In genomic region chr3:138752056-138752455, GRCm38 (mm10) we compare ENCODE assay signal across 18 mouse cellular contexts. TPM values are rescaled to one million over a fixed set of nuclear protein-coding genes. Genes with fewer than 3 reads are reported as not detected.
DNase-seq lines count a peak whose midpoint lies in the region; ATAC-seq and TF ChIP-seq lines count a peak whose summit lies in the region.
"Had no signal": no experiment of that assay in that cellular context is flagged by ENCODE, and none has a peak within 500 bp of the region (broad histone marks: within the 10 kb centered on the region; RNA-seq: fewer than 3 reads in every experiment).

No protein-coding gene starts in this region.

- no peaks in the 10 kb centered on the region for H3K36me3 ChIP-seq in hindbrain, embryonic 15.5 days
- no peaks in the 10 kb centered on the region for H3K36me3 ChIP-seq in hindbrain, embryonic 10.5 days
- H3K36me3 ChIP-seq in liver, embryonic 12.5 days: no peaks in the 10 kb centered on the region
- no peaks in the 10 kb centered on the region for H3K36me3 ChIP-seq in liver, embryonic 11.5 days (ENCODE audit: control insufficient read depth, insufficient read depth, low read length)
- H3K36me3 ChIP-seq: embryonic facial prominence, embryonic 10.5 days; heart, embryonic 12.5 days; hindbrain, embryonic 13.5 days; intestine, embryonic 15.5 days had no signal

- H3K4me2 ChIP-seq in hindbrain, embryonic 15.5 days: no peak overlapping the region
- H3K4me2 ChIP-seq in liver, embryonic 12.5 days: no peak overlapping the region
- no peak overlapping the region for H3K4me2 ChIP-seq in liver, embryonic 11.5 days
- H3K4me2 ChIP-seq: forebrain, embryonic 13.5 days; heart, embryonic 12.5 days; hindbrain, embryonic 13.5 days; intestine, embryonic 15.5 days had no signal

- peaks cover 21% of the 10 kb centered on the region for H3K4me1 ChIP-seq in hindbrain, embryonic 15.5 days (replicated peaks)
- peaks cover 33% of the 10 kb centered on the region for H3K4me1 ChIP-seq in hindbrain, embryonic 10.5 days (replicated peaks)
- H3K4me1 ChIP-seq in liver, embryonic 12.5 days: peaks cover 17% of the 10 kb centered on the region
- peaks cover 10% of the 10 kb centered on the region for H3K4me1 ChIP-seq in liver, embryonic 11.5 days (replicated peaks; ENCODE audit: control insufficient read depth, insufficient read depth, low read length)
- peaks cover 6% of the 10 kb centered on the region for H3K4me1 ChIP-seq in bone marrow, adult 2 months (ENCODE audit: control insufficient read depth, insufficient read depth, low read length)

- no peak for TF ChIP-seq CTCF in bone marrow, adult 2 months (IDR thresholded peaks at IDR 0.05; ENCODE audit: control insufficient read depth, insufficient read depth, low read length)

- WGBS in hindbrain, embryonic 15.5 days: 77% methylated on average over 5 of the region's 5 CpGs
- 80% methylated on average over 5 of the region's 5 CpGs for WGBS in hindbrain, embryonic 10.5 days
- 50% methylated on average over 5 of the region's 5 CpGs for WGBS in liver, embryonic 12.5 days (ENCODE audit: insufficient replicate concordance)
- WGBS in liver, embryonic 11.5 days: 61% methylated on average over 5 of the region's 5 CpGs
- 42% methylated on average over 5 of the region's 5 CpGs for WGBS in bone marrow, adult 2 months

- no peak for DNase-seq in hindbrain, embryonic 10.5 days (ENCODE audit: low spot score)
- DNase-seq in liver, embryonic 11.5 days (ENCODE audit: low spot score): no peak
- DNase-seq in urinary bladder, postnatal 10 days (ENCODE audit: low spot score): no peak
- DNase-seq: adrenal gland, postnatal 10 days; cerebellum, adult 11-12 months; cerebellum, adult 9-11 months; forebrain, postnatal 0 days; gastrocnemius, adult 2 months; gastrocnemius, postnatal 25 days had no signal

- no peaks in the 10 kb centered on the region for H3K27me3 ChIP-seq in hindbrain, embryonic 15.5 days
- no peaks in the 10 kb centered on the region for H3K27me3 ChIP-seq in hindbrain, embryonic 10.5 days (ENCODE audit: insufficient read depth, poor library complexity, severe bottlenecking)
- H3K27me3 ChIP-seq in liver, embryonic 12.5 days (replicated peaks): peaks cover 9% of the 10 kb centered on the region; the same call in 1 of the 2 replicates
- no peaks in the 10 kb centered on the region for H3K27me3 ChIP-seq in liver, embryonic 11.5 days (replicated peaks; ENCODE audit: control insufficient read depth, insufficient read depth, low read length)
- H3K27me3 ChIP-seq: CH12.LX; forebrain, embryonic 13.5 days; heart, embryonic 12.5 days; hindbrain, embryonic 13.5 days; intestine, embryonic 15.5 days had no signal

- H3K9ac ChIP-seq in hindbrain, embryonic 15.5 days: no peak overlapping the region
- no peak overlapping the region for H3K9ac ChIP-seq in liver, embryonic 12.5 days
- no peak overlapping the region for H3K9ac ChIP-seq in liver, embryonic 11.5 days (ENCODE audit: low read depth, low read length)
- H3K9ac ChIP-seq: forebrain, embryonic 13.5 days; forebrain, postnatal 0 days; heart, embryonic 12.5 days; hindbrain, embryonic 13.5 days; intestine, embryonic 15.5 days had no signal

- H3K4me3 ChIP-seq in hindbrain, embryonic 15.5 days: no peak overlapping the region
- no peak overlapping the region for H3K4me3 ChIP-seq in hindbrain, embryonic 10.5 days
- H3K4me3 ChIP-seq in liver, embryonic 12.5 days: no peak overlapping the region
- H3K4me3 ChIP-seq in liver, embryonic 11.5 days (ENCODE audit: low read depth, low read length): no peak overlapping the region
- no peak overlapping the region for H3K4me3 ChIP-seq in bone marrow, adult 2 months (replicated peaks; ENCODE audit: control insufficient read depth, low read depth, low read length)
- H3K4me3 ChIP-seq: embryonic facial prominence, embryonic 10.5 days; forebrain, embryonic 13.5 days; gastrocnemius, adult 2 months; heart, embryonic 12.5 days; hindbrain, embryonic 13.5 days; intestine, embryonic 15.5 days had no signal

- peak; percentile 32; the same call in 1 of the 2 replicates for ATAC-seq in hindbrain, embryonic 15.5 days (ENCODE audit: low FRiP score, low read depth)
- peak; percentile 20; the same call in 1 of the 2 replicates for ATAC-seq in liver, embryonic 12.5 days
- no peak for ATAC-seq in liver, embryonic 11.5 days (replicated peaks; ENCODE audit: low FRiP score)
- ATAC-seq: intestine, embryonic 15.5 days had no signal

- no peaks in the 10 kb centered on the region for H3K9me3 ChIP-seq in hindbrain, embryonic 15.5 days
- H3K9me3 ChIP-seq in hindbrain, embryonic 10.5 days: 0 out of 2 replicates have a peak, but pooled peaks cover 2% of the 10 kb centered on the region
- H3K9me3 ChIP-seq in liver, embryonic 12.5 days (replicated peaks): no peaks in the 10 kb centered on the region
- no peaks in the 10 kb centered on the region for H3K9me3 ChIP-seq in liver, embryonic 11.5 days (ENCODE audit: control insufficient read depth, low read length)
- H3K9me3 ChIP-seq: embryonic facial prominence, embryonic 10.5 days; forebrain, embryonic 13.5 days; heart, embryonic 12.5 days; hindbrain, embryonic 13.5 days; intestine, embryonic 15.5 days had no signal

- TF ChIP-seq POLR2A in bone marrow, adult 2 months (IDR thresholded peaks at IDR 0.05; ENCODE audit: borderline replicate concordance, control insufficient read depth, low read depth, low read length): no peak

- H3K27ac ChIP-seq in hindbrain, embryonic 15.5 days (replicated peaks): no peak overlapping the region
- H3K27ac ChIP-seq in hindbrain, embryonic 10.5 days: no peak overlapping the region
- H3K27ac ChIP-seq in liver, embryonic 12.5 days: no peak overlapping the region
- no peak overlapping the region for H3K27ac ChIP-seq in liver, embryonic 11.5 days (ENCODE audit: low read depth, low read length)
- peak overlapping the region; percentile 41; the same call in 1 of the 2 replicates for H3K27ac ChIP-seq in bone marrow, adult 2 months (ENCODE audit: control insufficient read depth, insufficient read depth, low read depth, low read length, poor library complexity)
- H3K27ac ChIP-seq: embryonic facial prominence, embryonic 10.5 days; forebrain, embryonic 13.5 days; gastrocnemius, adult 2 months; hindbrain, embryonic 13.5 days; intestine, embryonic 15.5 days had no signal

RNA-seq across cellular contexts. Expression of gene Tspan5, which starts 10.1 kb away (rescaled TPM):
- 92.7 and 104 TPM in 2 replicates for polyA plus RNA-seq in hindbrain, embryonic 15.5 days (2015; fragmentation: Nextera tagmentation; extraction: Ambion mirVana)
- polyA plus RNA-seq in hindbrain, embryonic 10.5 days (2016; fragmentation: Nextera tagmentation; extraction: Ambion mirVana): 33.0 and 46.4 TPM in 2 replicates
- 7.1 TPM in 2 replicates for polyA plus RNA-seq in liver, embryonic 12.5 days (2016; fragmentation: Nextera tagmentation; extraction: Ambion mirVana)
- 12.5 and 13.3 TPM in 2 replicates for polyA plus RNA-seq in liver, embryonic 11.5 days (2014; fragmentation: Nextera tagmentation; extraction: Ambion mirVana)
- polyA plus RNA-seq in bone marrow, adult 2 months (2011; ENCODE audit: insufficient read depth, insufficient read length, low replicate concordance, missing spikeins): 4.0 and 8.3 TPM in 2 replicates
